8 mouse cellular contexts compared by ENCODE assay signal in the genomic region with DNA sequence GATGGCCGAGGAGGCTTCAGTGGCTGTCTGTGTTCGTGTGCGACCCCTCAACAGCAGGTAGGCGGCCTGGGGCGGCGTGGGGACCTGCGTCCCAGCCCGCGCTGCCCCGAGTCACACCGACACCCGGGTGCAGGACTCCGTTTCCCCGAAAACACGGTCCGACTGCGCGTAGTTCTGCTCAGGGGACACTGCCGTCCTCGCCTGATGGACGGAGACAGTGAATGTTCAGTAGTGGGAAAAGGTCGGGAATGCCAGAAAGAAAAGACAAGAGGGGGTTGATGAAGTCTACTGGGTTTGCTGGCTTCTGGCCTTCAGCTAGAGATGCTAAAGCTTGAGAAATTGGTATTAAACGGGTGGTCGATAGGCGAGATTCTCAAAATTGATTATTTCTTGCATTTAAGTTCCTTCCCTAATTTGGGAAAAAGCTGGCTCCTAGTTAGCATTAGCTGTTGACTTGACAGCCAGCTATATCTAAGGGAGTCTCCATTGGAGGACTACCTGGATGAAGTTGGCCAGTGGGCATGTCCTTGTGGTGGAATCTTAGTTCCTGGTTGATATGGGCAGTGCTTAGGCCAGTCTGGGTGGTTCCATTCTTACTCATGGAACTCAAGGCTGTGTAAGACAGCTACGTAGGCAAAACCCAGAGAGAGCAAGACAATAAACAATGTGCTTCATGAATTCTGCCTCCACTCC. TPM values are rescaled to one million over a fixed set of nuclear protein-coding genes. Genes with fewer than 3 reads are reported as not detected.
DNase-seq lines count a peak whose midpoint lies in the region; ATAC-seq and TF ChIP-seq lines count a peak whose summit lies in the region.

No protein-coding gene starts in this region.

- under 1% methylated on average over 26 of the region's 26 CpGs for WGBS in heart, embryonic 10.5 days
- under 1% methylated on average over 26 of the region's 26 CpGs for WGBS in limb, embryonic 15.5 days
- WGBS in stomach, embryonic 14.5 days = under 1% methylated on average over 26 of the region's 26 CpGs

- H3K4me3 ChIP-seq in heart, embryonic 10.5 days = peak overlapping the region; percentile 97
- H3K4me3 ChIP-seq in C2C12 (ENCODE audit: insufficient read depth, poor library complexity, severe bottlenecking) = peak overlapping the region; percentile 92
- peak overlapping the region; percentile 91 for H3K4me3 ChIP-seq in embryonic fibroblast, embryonic 13.5 days (ENCODE audit: insufficient read depth, low read length)
- H3K4me3 ChIP-seq in limb, embryonic 15.5 days = peak overlapping the region; percentile 90
- H3K4me3 ChIP-seq in stomach, embryonic 14.5 days (ENCODE audit: low read depth, low read length) = peak overlapping the region; percentile 80

- H3K9me3 ChIP-seq in heart, embryonic 10.5 days = no peaks in the 10 kb centered on the region
- no peaks in the 10 kb centered on the region for H3K9me3 ChIP-seq in limb, embryonic 15.5 days
- H3K9me3 ChIP-seq in stomach, embryonic 14.5 days (ENCODE audit: control insufficient read depth, low read depth, low read length) = no peaks in the 10 kb centered on the region

- H3K79me2 ChIP-seq in C2C12 (ENCODE audit: control insufficient read depth, insufficient read depth) = peaks cover 33% of the 10 kb centered on the region

- DNase-seq in heart, embryonic 10.5 days (ENCODE audit: low spot score) = no peak
- no peak for DNase-seq in heart, postnatal 4 days
- DNase-seq in adipocyte (ENCODE audit: low spot score) = no peak
- no peak for DNase-seq in layer of hippocampus, adult 9-11 months

- H3K27me3 ChIP-seq in heart, embryonic 10.5 days (ENCODE audit: insufficient read depth, poor library complexity, severe bottlenecking) = no peaks in the 10 kb centered on the region
- no peaks in the 10 kb centered on the region for H3K27me3 ChIP-seq in C2C12 (ENCODE audit: control insufficient read depth, insufficient read depth, insufficient read length)
- H3K27me3 ChIP-seq in limb, embryonic 15.5 days = no peaks in the 10 kb centered on the region
- no peaks in the 10 kb centered on the region for H3K27me3 ChIP-seq in stomach, embryonic 14.5 days (ENCODE audit: control insufficient read depth, insufficient read depth, low read length)

- H3K36me3 ChIP-seq in heart, embryonic 10.5 days = peaks cover 28% of the 10 kb centered on the region
- H3K36me3 ChIP-seq in C2C12 (ENCODE audit: control insufficient read depth, insufficient read depth) = peaks cover 31% of the 10 kb centered on the region
- peaks cover 14% of the 10 kb centered on the region for H3K36me3 ChIP-seq in limb, embryonic 15.5 days
- H3K36me3 ChIP-seq in stomach, embryonic 14.5 days (ENCODE audit: control insufficient read depth, insufficient read depth, low read length) = peaks cover 20% of the 10 kb centered on the region

- peak overlapping the region; percentile 92 for H3ac ChIP-seq in C2C12 (ENCODE audit: control insufficient read depth, insufficient read length, low read depth)

- peak; percentile 48; the same call in 1 of the 2 replicates for TF ChIP-seq POLR2A in embryonic fibroblast, embryonic 13.5 days (IDR thresholded peaks at IDR 0.05; ENCODE audit: low read depth, low read length)

- H3K9ac ChIP-seq in limb, embryonic 15.5 days = peak overlapping the region; percentile 50; the same call in 1 of the 2 replicates
- peak overlapping the region; percentile 66 for H3K9ac ChIP-seq in stomach, embryonic 14.5 days (replicated peaks; ENCODE audit: low read depth, low read length)

- peak overlapping the region; percentile 95 for H3K27ac ChIP-seq in heart, embryonic 10.5 days
- H3K27ac ChIP-seq in embryonic fibroblast, embryonic 13.5 days (ENCODE audit: insufficient read depth, low read length) = no peak overlapping the region
- H3K27ac ChIP-seq in limb, embryonic 15.5 days = peak overlapping the region; percentile 54; the same call in 1 of the 2 replicates
- peak overlapping the region; percentile 41; the same call in 1 of the 2 replicates for H3K27ac ChIP-seq in stomach, embryonic 14.5 days (ENCODE audit: low read length)

- peaks cover 17% of the 10 kb centered on the region for H3K4me1 ChIP-seq in heart, embryonic 10.5 days
- H3K4me1 ChIP-seq in embryonic fibroblast, embryonic 13.5 days (ENCODE audit: control insufficient read depth, insufficient read depth, low read length) = peaks cover 4% of the 10 kb centered on the region; the same call in 1 of the 2 replicates
- H3K4me1 ChIP-seq in limb, embryonic 15.5 days = peaks cover 16% of the 10 kb centered on the region
- H3K4me1 ChIP-seq in stomach, embryonic 14.5 days (ENCODE audit: control insufficient read depth, insufficient read depth, low read length) = peaks cover 6% of the 10 kb centered on the region; the same call in 1 of the 2 replicates

- no peak for TF ChIP-seq CTCF in C2C12 (IDR thresholded peaks at IDR 0.05; ENCODE audit: control insufficient read depth, insufficient read depth, insufficient read length)
- no peak for TF ChIP-seq CTCF in embryonic fibroblast, embryonic 13.5 days (IDR thresholded peaks at IDR 0.05; ENCODE audit: borderline replicate concordance, insufficient read depth, low read length)

- peak overlapping the region; percentile 81 for H3K4me2 ChIP-seq in limb, embryonic 15.5 days
- peak overlapping the region; percentile 61 for H3K4me2 ChIP-seq in stomach, embryonic 14.5 days (replicated peaks; ENCODE audit: low read depth, low read length)

- ATAC-seq in limb, embryonic 15.5 days (ENCODE audit: insufficient number of reproducible peaks, low FRiP score, low TSS enrichment, low read depth) = no peak
- ATAC-seq in stomach, embryonic 14.5 days (ENCODE audit: insufficient number of reproducible peaks, insufficient read depth, low FRiP score, low read depth) = peak; percentile 61; the same call in 1 of the 2 replicates

- peaks cover 26% of the 10 kb centered on the region for H3K79me3 ChIP-seq in C2C12 (ENCODE audit: low read depth)

TF ChIP-seq in C2C12, 6 proteins besides CTCF, POLR2A, EP300 and RAD21:
- TF ChIP-seq MYOD1 (IDR thresholded peaks at IDR 0.05; ENCODE audit: control insufficient read depth, insufficient read length, low read depth) (no peak), CEBPB (IDR thresholded peaks at IDR 0.05; ENCODE audit: low read depth) (no peak)

RNA-seq across cellular contexts. Expression of gene Cenpe, which starts 0.5 kb away (rescaled TPM):
- 20.6 and 26.9 TPM in 2 replicates for polyA plus RNA-seq in heart, embryonic 10.5 days (2016; fragmentation: Nextera tagmentation; extraction: Ambion mirVana)
- 10 to 100 TPM; 20.4 to 22.6 TPM for total RNA-seq in heart, postnatal 4 days (2021)
- polyA plus RNA-seq in C2C12 (2012; fragmentation: generic; extraction: Trizol) = 7.9 TPM
- 32.3 and 46.1 TPM in 2 replicates for polyA plus RNA-seq in embryonic fibroblast, embryonic 13.5 days (2011; ENCODE audit: insufficient read length, low read depth, missing spikeins)
- 19.9 and 21.7 TPM in 2 replicates for polyA plus RNA-seq in limb, embryonic 15.5 days (2015; fragmentation: Nextera tagmentation; extraction: Ambion mirVana)
- polyA plus RNA-seq in stomach, embryonic 14.5 days (2014; fragmentation: Nextera tagmentation; extraction: Ambion mirVana) = 33.1 and 34.1 TPM in 2 replicates
